Mouse (Mus musculus) forebrain, embryonic 13.5 days (tissue): ENCODE results near the gene Zbtb7a. TPM values are rescaled to one million over a fixed set of nuclear protein-coding genes. Genes with fewer than 3 reads are reported as not detected.

ENCODE experiments used
- ATAC-seq: fragments of 200-750 bp; cut with Nextera tagmentation; 2 replicates; pipeline ENCODE4 v1.8.0; 2017
- H3K27ac ChIP-seq: fragments of 300-500 bp; sonication (generic); 2 replicates; pipeline ENCODE4 v1.5.1; 2015; ENCODE audit warnings: inconsistent platforms, mild to moderate bottlenecking, moderate library complexity
- H3K27me3 ChIP-seq: fragments of 300-500 bp; sonication (generic); 2 replicates; pipeline ENCODE4 v1.6.1; 2015; ENCODE audit warnings: mild to moderate bottlenecking, inconsistent platforms
- H3K36me3 ChIP-seq: fragments of 300-500 bp; sonication (generic); 2 replicates; pipeline ENCODE4 v1.6.1; 2015; ENCODE audit warnings: mild to moderate bottlenecking, inconsistent platforms; ENCODE audit not compliant: poor library complexity, severe bottlenecking
- H3K4me1 ChIP-seq: fragments of 300-500 bp; sonication (generic); 2 replicates; pipeline ENCODE4 v1.6.1; 2015; ENCODE audit warnings: inconsistent platforms
- H3K4me2 ChIP-seq: fragments of 300-500 bp; sonication (generic); 2 replicates; pipeline ENCODE4 v1.6.1; 2015; ENCODE audit warnings: inconsistent platforms, mild to moderate bottlenecking, moderate library complexity
- H3K4me3 ChIP-seq: fragments of 300-500 bp; sonication (generic); 2 replicates; pipeline ENCODE4 v1.5.1; 2015; ENCODE audit warnings: mild to moderate bottlenecking, inconsistent platforms
- H3K9ac ChIP-seq: fragments of 300-500 bp; sonication (generic); 2 replicates; pipeline ENCODE4 v1.6.1; 2015; ENCODE audit warnings: mild to moderate bottlenecking, inconsistent platforms
- H3K9me3 ChIP-seq: fragments of 300-500 bp; sonication (generic); replicated peaks from 2 replicates; pipeline ENCODE4 v1.6.1; 2016; ENCODE audit warnings: inconsistent platforms
- WGBS: fragments of 180-500 bp; shearing (Covaris S2); methylation state at CpG from one replicate; pipeline ENCODE4 v1.1.7; 2015; 5-methylcytosine and 5-hydroxymethylcytosine counted together
- polyA plus RNA-seq: library from polyadenylated mRNA; unstranded; fragments of >200 nt; fragmentation: Nextera tagmentation; extraction: Ambion mirVana; gene quantifications from 2 replicates; pipeline ENCODE4 v1.2.1, GENCODE M21; 2015

Zbtb7a gene
- 10.4 and 10.6 TPM in 2 replicates for polyA plus RNA-seq

GRCm38 (mm10) chr10:81134966-81135681 lies at the start of gene Zbtb7a:
Gene Zbtb7a, plus strand, starts transcription at chr10:81135220.
- Histone ChIP-seq H3K27me3 (peaks cover 53% of the 10 kb centered on the region), H3K4me1 (peaks cover 32% of the 10 kb centered on the region), H3K9me3 (no peaks in the 10 kb centered on the region), H3K27ac (peak within 1 kb of the TSS; percentile 97; the same call in 1 of the 2 replicates), H3K4me2 (peak within 1 kb of the TSS; percentile 97), H3K4me3 (peak within 1 kb of the TSS; percentile 85), H3K36me3 (no peaks in the 10 kb centered on the region), H3K9ac (peak within 1 kb of the TSS; percentile 91)
- ATAC-seq: no peak
- WGBS: 2% methylated on average over 41 of the region's 41 CpGs

GRCm38 (mm10) chr10:81087021-81087420 lies 48.0 kb upstream of the Zbtb7a start:
- peaks cover 14% of the 10 kb centered on the region for H3K4me1 ChIP-seq
- WGBS: 58% methylated on average over 2 of the region's 2 CpGs
- no peak overlapping the region for H3K4me3 ChIP-seq
- peaks cover 15% of the 10 kb centered on the region for H3K36me3 ChIP-seq
- no peaks in the 10 kb centered on the region for H3K9me3 ChIP-seq
- no peaks in the 10 kb centered on the region for H3K27me3 ChIP-seq
- no peak overlapping the region for H3K4me2 ChIP-seq
- ATAC-seq: no peak
- no peak overlapping the region for H3K9ac ChIP-seq
- H3K27ac ChIP-seq: no peak overlapping the region

GRCm38 (mm10) chr10:81089216-81089615 lies 45.8 kb upstream of the Zbtb7a start:
- Histone ChIP-seq H3K9me3 (no peaks in the 10 kb centered on the region), H3K36me3 (no peaks in the 10 kb centered on the region), H3K27me3 (peaks cover 5% of the 10 kb centered on the region; the same call in 1 of the 2 replicates), H3K27ac (no peak overlapping the region), H3K4me2 (no peak overlapping the region), H3K4me1 (peaks cover 14% of the 10 kb centered on the region), H3K4me3 (no peak overlapping the region), H3K9ac (peak overlapping the region; percentile 45; the same call in 1 of the 2 replicates)
- ATAC-seq: peak; percentile 61; the same call in 1 of the 2 replicates
- 47% methylated on average over 2 of the region's 2 CpGs for WGBS

- H3K4me2 ChIP-seq: no peak overlapping the region
- WGBS: 78% methylated on average over 7 of the region's 7 CpGs
- H3K4me3 ChIP-seq: no peak overlapping the region
- peaks cover 14% of the 10 kb centered on the region for H3K4me1 ChIP-seq
- peaks cover 5% of the 10 kb centered on the region; the same call in 1 of the 2 replicates for H3K27me3 ChIP-seq
- H3K9me3 ChIP-seq: no peaks in the 10 kb centered on the region
- ATAC-seq: no peak
- no peak overlapping the region for H3K9ac ChIP-seq
- no peak overlapping the region for H3K27ac ChIP-seq
- H3K36me3 ChIP-seq: no peaks in the 10 kb centered on the region
Observed at GRCm38 (mm10) chr10:81090621-81091020, 44.4 kb upstream of the Zbtb7a start.

GRCm38 (mm10) chr10:81092465-81093250 lies 42.4 kb upstream of the Zbtb7a start:
- H3K9ac ChIP-seq: no peak overlapping the region
- no peak overlapping the region for H3K4me2 ChIP-seq
- WGBS: 59% methylated on average over 22 of the region's 22 CpGs
- no peaks in the 10 kb centered on the region for H3K36me3 ChIP-seq
- peaks cover 14% of the 10 kb centered on the region for H3K4me1 ChIP-seq
- H3K27me3 ChIP-seq: peaks cover 5% of the 10 kb centered on the region; the same call in 1 of the 2 replicates
- no peak for ATAC-seq
- H3K4me3 ChIP-seq: no peak overlapping the region
- H3K27ac ChIP-seq: no peak overlapping the region
- H3K9me3 ChIP-seq: peaks cover 4% of the 10 kb centered on the region; the same call in 1 of the 2 replicates

GRCm38 (mm10) chr10:81094931-81095678 lies 39.9 kb upstream of the Zbtb7a start:
- Histone ChIP-seq H3K4me1 (no peaks in the 10 kb centered on the region), H3K4me3 (no peak overlapping the region), H3K36me3 (no peaks in the 10 kb centered on the region), H3K9ac (no peak overlapping the region), H3K9me3 (peaks cover 4% of the 10 kb centered on the region; the same call in 1 of the 2 replicates), H3K27ac (no peak overlapping the region), H3K27me3 (peaks cover 5% of the 10 kb centered on the region; the same call in 1 of the 2 replicates), H3K4me2 (no peak overlapping the region)
- no peak for ATAC-seq
- 65% methylated on average over 9 of the region's 9 CpGs for WGBS

GRCm38 (mm10) chr10:81105565-81106112 lies 29.4 kb upstream of the Zbtb7a start, which contains the start of gene Map2k2:
Gene Map2k2, plus strand, starts transcription at chr10:81105915.
- Histone ChIP-seq H3K4me3 (peak within 1 kb of the TSS; percentile 84), H3K27ac (peak within 1 kb of the TSS; percentile 99), H3K9me3 (no peaks in the 10 kb centered on the region), H3K9ac (peak within 1 kb of the TSS; percentile 97), H3K27me3 (no peaks in the 10 kb centered on the region), H3K4me1 (peaks cover 25% of the 10 kb centered on the region), H3K4me2 (peak within 1 kb of the TSS; percentile 66), H3K36me3 (peaks cover 26% of the 10 kb centered on the region)
- WGBS: under 1% methylated on average over 56 of the region's 56 CpGs
- ATAC-seq: peak; percentile 96

- H3K36me3 ChIP-seq: peaks cover 32% of the 10 kb centered on the region
- H3K9ac ChIP-seq: peak overlapping the region; percentile 97
- H3K9me3 ChIP-seq: no peaks in the 10 kb centered on the region
- H3K4me2 ChIP-seq: peak overlapping the region; percentile 66
- no peaks in the 10 kb centered on the region for H3K27me3 ChIP-seq
- H3K4me3 ChIP-seq: peak overlapping the region; percentile 84
- 0% methylated on average over 35 of the region's 35 CpGs for WGBS
- H3K4me1 ChIP-seq: peaks cover 25% of the 10 kb centered on the region
- peak overlapping the region; percentile 99 for H3K27ac ChIP-seq
- ATAC-seq: peak; percentile 88
Observed at GRCm38 (mm10) chr10:81106113-81106721, 28.8 kb upstream of the Zbtb7a start.

- ATAC-seq: no peak
- H3K9ac ChIP-seq: no peak overlapping the region
- no peak overlapping the region for H3K27ac ChIP-seq
- H3K4me2 ChIP-seq: no peak overlapping the region
- 93% methylated on average over 6 of the region's 6 CpGs for WGBS
- H3K27me3 ChIP-seq: no peaks in the 10 kb centered on the region
- no peak overlapping the region for H3K4me3 ChIP-seq
- 0 out of 2 replicates have a peak, but pooled peaks cover 2% of the 10 kb centered on the region for H3K4me1 ChIP-seq
- no peaks in the 10 kb centered on the region for H3K9me3 ChIP-seq
- peaks cover 94% of the 10 kb centered on the region for H3K36me3 ChIP-seq
Observed at GRCm38 (mm10) chr10:81112946-81113345, 22.1 kb upstream of the Zbtb7a start.

GRCm38 (mm10) chr10:81119625-81120024 lies 15.4 kb upstream of the Zbtb7a start:
- Histone ChIP-seq H3K4me1 (no peaks in the 10 kb centered on the region), H3K4me2 (no peak overlapping the region), H3K4me3 (no peak overlapping the region), H3K27ac (no peak overlapping the region), H3K9ac (no peak overlapping the region), H3K36me3 (peaks cover 97% of the 10 kb centered on the region), H3K9me3 (no peaks in the 10 kb centered on the region), H3K27me3 (no peaks in the 10 kb centered on the region)
- 95% methylated on average over 10 of the region's 10 CpGs for WGBS
- ATAC-seq: no peak

- 91% methylated on average over 7 of the region's 7 CpGs for WGBS
- no peak overlapping the region for H3K4me2 ChIP-seq
- H3K4me3 ChIP-seq: no peak overlapping the region
- H3K36me3 ChIP-seq: peaks cover 91% of the 10 kb centered on the region
- ATAC-seq: no peak
- H3K27me3 ChIP-seq: no peaks in the 10 kb centered on the region
- H3K27ac ChIP-seq: no peak overlapping the region
- no peaks in the 10 kb centered on the region for H3K9me3 ChIP-seq
- H3K9ac ChIP-seq: no peak overlapping the region
- no peaks in the 10 kb centered on the region for H3K4me1 ChIP-seq
Observed at GRCm38 (mm10) chr10:81120650-81121049, 14.4 kb upstream of the Zbtb7a start.
